Mouse (Mus musculus) effector memory CD4-positive, alpha-beta T cell, adult 7 months (primary cell): ENCODE results near the gene Psmg3. TPM values are rescaled to one million over a fixed set of nuclear protein-coding genes. Genes with fewer than 3 reads are reported as not detected.

ENCODE experiments used
- polyA plus RNA-seq: library from polyadenylated mRNA; unstranded; fragments of 100-300 nt; shearing (Covaris generic); gene quantifications from one replicate; pipeline ENCODE4 v1.2.1, GENCODE M21; 2017

The Psmg3 gene
- 19.9 TPM for polyA plus RNA-seq

DNA sequence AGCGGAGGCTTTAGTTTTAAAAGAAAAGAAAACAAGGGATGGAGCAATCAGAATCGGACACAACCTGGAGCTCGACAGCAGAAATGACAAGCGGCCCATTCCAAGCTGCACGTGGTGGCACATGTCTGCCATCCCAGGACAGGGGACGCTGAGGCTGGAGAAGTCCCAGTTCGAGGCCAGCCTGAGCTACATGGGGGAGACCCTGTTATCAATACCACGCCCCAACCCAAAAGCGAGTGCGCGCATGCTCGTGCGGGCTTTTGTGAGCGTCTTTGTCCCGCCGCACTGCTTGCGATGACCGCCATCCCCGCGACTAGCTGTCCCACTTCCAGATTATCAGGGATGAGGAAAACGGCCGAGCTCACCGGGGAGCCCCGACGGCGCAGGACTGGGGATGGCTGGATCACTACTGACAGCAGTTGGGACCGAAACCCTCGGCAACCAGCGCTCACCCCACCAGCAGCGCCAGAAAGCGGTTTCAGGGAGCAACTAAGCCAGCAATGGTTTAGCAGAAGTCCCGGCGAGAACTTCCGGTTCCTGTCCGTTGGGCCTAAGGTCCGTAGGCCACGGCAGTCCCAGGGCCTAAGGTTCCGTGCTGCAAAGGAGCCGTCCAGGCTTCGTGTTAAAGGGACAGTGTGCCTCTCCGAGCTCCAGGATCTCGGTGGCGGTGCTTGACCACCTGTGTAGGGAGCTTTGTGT, at the start of gene Psmg3, which contains the start of gene Gm26938:
Gene Psmg3 (minus strand): TSS at position 529 of the 699 bp plus-strand sequence.
Gene Gm26938 (minus strand): TSS at position 51 of the 699 bp plus-strand sequence.

GRCm38 (mm10) chr5:139819538-139820181, 7.0 kb downstream of the Psmg3 start, which contains the start of gene Tmem184a:
Gene Tmem184a (minus strand): TSS chr5:139819917.

GRCm38 (mm10) chr5:139791227-139792158, 35.2 kb downstream of the Psmg3 start, which contains the start of gene Mafk:
Gene Mafk (plus strand): TSS chr5:139791513.

GRCm38 (mm10) chr5:139775216-139775926, 51.3 kb downstream of the Psmg3 start, which contains the start of gene Ints1:
Gene Ints1 (minus strand): TSS chr5:139775674.

Other genes starting within 250 kb of the Psmg3 start
- not detected for gene Micall2, start 90.5 kb downstream of the Psmg3 start, polyA plus RNA-seq
- gene Ints1, start 51.2 kb downstream of the Psmg3 start, polyA plus RNA-seq: 43.8 TPM
- gene Mafk, start 35.4 kb downstream of the Psmg3 start, polyA plus RNA-seq: 107 TPM
- gene Tmem184a, start 7.0 kb downstream of the Psmg3 start, polyA plus RNA-seq: not detected
- gene Gm26938, start 478 bp downstream of the Psmg3 start, polyA plus RNA-seq: not detected
- not detected for gene Elfn1, start 81.1 kb upstream of the Psmg3 start, polyA plus RNA-seq